Mouse (Mus musculus): ENCODE data around the gene Slc12a1.

DNA sequence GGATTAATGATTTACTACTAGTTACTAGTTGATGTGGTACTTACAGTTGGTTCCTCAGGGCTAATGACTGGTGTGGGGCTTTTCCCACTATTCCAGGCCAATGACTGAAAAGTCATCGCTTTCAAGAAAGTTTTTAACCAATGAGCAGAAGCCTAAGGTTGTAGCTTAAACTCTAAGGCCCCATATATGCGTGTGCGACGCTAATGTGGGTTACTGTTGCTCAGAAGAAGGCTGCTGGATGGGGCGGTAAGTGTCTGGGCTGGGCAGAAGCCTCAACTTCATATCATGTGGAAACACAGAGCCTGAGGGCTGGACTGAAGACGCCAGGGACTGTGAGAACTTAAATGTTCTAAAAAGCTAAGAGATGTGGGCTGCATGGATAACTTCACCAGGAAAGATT is at the start of gene Slc12a1:
- TF ChIP-seq CTCF (conservative IDR thresholded peaks at IDR 0.05; ENCODE audit: low read length) (no peak), NANOG (IDR thresholded peaks at IDR 0.05; ENCODE audit: borderline replicate concordance, low read length) (no peak)
